Mouse (Mus musculus): ENCODE measurements around the gene Tpcn2. TPM values are rescaled to one million over a fixed set of nuclear protein-coding genes. Genes with fewer than 3 reads are reported as not detected.

The Tpcn2 gene
- polyA plus RNA-seq, 1 experiment from 2014 or later, result 2.3 TPM

DNA sequence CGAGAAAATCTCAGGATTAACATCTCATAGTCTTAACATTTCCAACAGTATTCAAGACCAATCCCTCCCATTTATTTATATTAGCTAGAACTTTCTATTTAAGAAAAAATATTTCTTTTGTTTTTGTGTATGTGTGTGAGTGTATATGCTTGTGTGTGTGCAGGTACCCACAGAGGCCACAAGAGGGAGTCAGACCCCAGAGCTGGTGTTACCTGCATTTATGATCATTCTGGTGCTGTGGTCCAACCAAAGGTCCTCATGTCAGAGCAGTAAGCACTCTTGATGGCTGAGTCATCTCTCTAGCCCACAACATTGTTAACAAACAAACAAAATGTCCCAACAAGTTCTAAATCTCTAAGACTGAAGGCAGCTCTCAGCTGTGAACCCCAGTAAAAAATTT lies 145.9 kb downstream of the Tpcn2 start:
- H3K27ac ChIP-seq (ENCODE audit: low read depth), result no peak overlapping the region
- TF ChIP-seq CTCF (IDR thresholded peaks at IDR 0.05; ENCODE audit: low read depth) (no peak), EP300 (IDR thresholded peaks at IDR 0.05; ENCODE audit: low read depth) (no peak)
- H3K9ac ChIP-seq (replicated peaks), result no peak overlapping the region
- ATAC-seq (no peak), DNase-seq (no peak)
- no peak overlapping the region for H3K4me2 ChIP-seq (ENCODE audit: low read depth, low read length)
- WGBS (ENCODE audit: insufficient replicate concordance), result 65% methylated on average over 1 of the region's 1 CpGs
- no peaks in the 10 kb centered on the region for H3K27me3 ChIP-seq (ENCODE audit: insufficient read depth, low read length)
- H3K36me3 ChIP-seq (replicated peaks; ENCODE audit: insufficient read depth, low read length), result no peaks in the 10 kb centered on the region
- H3K4me1 ChIP-seq (ENCODE audit: insufficient read depth), result no peaks in the 10 kb centered on the region
- no peak overlapping the region for H3K4me3 ChIP-seq (ENCODE audit: low read depth, low read length)
- H3K9me3 ChIP-seq (ENCODE audit: low read length), result 0 out of 2 replicates have a peak, but pooled peaks cover 3% of the 10 kb centered on the region

DNA sequence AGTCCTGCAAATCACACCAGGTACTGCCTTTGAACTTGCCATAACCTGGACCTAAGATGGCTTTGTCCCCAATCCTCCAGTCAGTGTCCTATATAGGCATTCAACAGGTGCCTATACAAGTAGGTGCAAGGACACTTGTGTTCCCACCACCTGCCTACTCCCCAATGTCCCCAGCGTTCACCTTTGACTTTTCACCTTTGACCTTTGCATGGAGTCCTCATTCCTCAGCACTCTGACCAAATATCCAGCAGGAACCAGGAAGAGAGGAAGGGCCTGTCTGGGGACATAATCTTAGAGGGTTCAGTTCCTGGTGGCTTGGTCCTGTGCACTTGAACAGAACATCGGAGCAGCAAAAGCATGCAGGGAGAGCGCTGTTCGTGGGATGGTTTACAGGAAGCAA lies 147.0 kb downstream of the Tpcn2 start:
- no peaks in the 10 kb centered on the region for H3K27me3 ChIP-seq (ENCODE audit: insufficient read depth, low read length)
- no peak overlapping the region for H3K9ac ChIP-seq (replicated peaks)
- no peaks in the 10 kb centered on the region for H3K4me1 ChIP-seq (ENCODE audit: insufficient read depth)
- no peaks in the 10 kb centered on the region for H3K36me3 ChIP-seq (replicated peaks; ENCODE audit: insufficient read depth, low read length)
- 83% methylated on average over 4 of the region's 4 CpGs for WGBS (ENCODE audit: insufficient replicate concordance)
- 0 out of 2 replicates have a peak, but pooled peaks cover 3% of the 10 kb centered on the region for H3K9me3 ChIP-seq (ENCODE audit: low read length)
- H3K4me2 ChIP-seq (ENCODE audit: low read depth, low read length), result no peak overlapping the region
- ATAC-seq, result no peak
- no peak overlapping the region for H3K27ac ChIP-seq (ENCODE audit: low read depth)
- TF ChIP-seq EP300 (IDR thresholded peaks at IDR 0.05; ENCODE audit: low read depth), result no peak
- TF ChIP-seq CTCF (IDR thresholded peaks at IDR 0.05; ENCODE audit: low read depth), result no peak
- H3K4me3 ChIP-seq (ENCODE audit: low read depth, low read length), result no peak overlapping the region
- DNase-seq, result no peak

Other genes with a start within 250 kb of the Tpcn2 start
- not detected in 2 replicates for gene 1810010D01Rik, start 75.9 kb downstream of the Tpcn2 start, polyA plus RNA-seq (2015; fragmentation: Nextera tagmentation; extraction: Ambion mirVana)
- 0.16 and 0.24 TPM in 2 replicates for gene Mrgprf, start 16.8 kb upstream of the Tpcn2 start, polyA plus RNA-seq (2015; fragmentation: Nextera tagmentation; extraction: Ambion mirVana)
- not detected in 2 replicates for gene Mrgprd, start 30.8 kb upstream of the Tpcn2 start, polyA plus RNA-seq (2015; fragmentation: Nextera tagmentation; extraction: Ambion mirVana)

All from liver, postnatal 0 days (tissue).